Mouse (Mus musculus) heart, adult 2 months (tissue): ENCODE data around the gene Vps35l.

Source experiments
- CTCF ChIP-seq: fragments of 200-600 bp; IDR thresholded peaks from 2 replicates; pipeline ENCODE4 v1.8.1; 2022; ENCODE audit warnings: antibody characterized with exemption, mild to moderate bottlenecking, moderate library complexity
- POLR2A ChIP-seq: fragments of 200-500 bp; IDR thresholded peaks from 2 replicates; pipeline ENCODE4 v1.6.1; 2011; ENCODE audit warnings: mild to moderate bottlenecking, low read depth, low read length, control low read depth; ENCODE audit not compliant: insufficient read depth

GRCm38 (mm10) chr7:118739975-118740531 lies at the start of gene Vps35l:
- TF ChIP-seq CTCF, result peak; percentile 73
- TF ChIP-seq POLR2A, result no peak
